Mouse (Mus musculus) thymus, adult 2 months (tissue): ENCODE results near the gene Chrnb1. TPM values are rescaled to one million over a fixed set of nuclear protein-coding genes. Genes with fewer than 3 reads are reported as not detected.

ENCODE experiments used
- DNase-seq: peaks from one replicate; pipeline ENCODE4 v3.0.0; 2021
- H3K27ac ChIP-seq: fragments of 200-500 bp; 2 replicates; pipeline ENCODE4 v1.5.1; 2012; ENCODE audit warnings: low read length, control low read depth; ENCODE audit not compliant: control insufficient read depth, insufficient read depth
- H3K27me3 ChIP-seq: fragments of 200-500 bp; 2 replicates; pipeline ENCODE4 v1.6.1; 2012; ENCODE audit warnings: mild to moderate bottlenecking, low read length, moderate library complexity, mixed read lengths; ENCODE audit not compliant: control insufficient read depth, insufficient read depth
- H3K36me3 ChIP-seq: fragments of 200-500 bp; 2 replicates; pipeline ENCODE4 v1.6.1; 2012; ENCODE audit warnings: mild to moderate bottlenecking, low read length, moderate library complexity; ENCODE audit not compliant: control insufficient read depth, insufficient read depth
- H3K4me1 ChIP-seq: fragments of 200-500 bp; replicated peaks from 2 replicates; pipeline ENCODE4 v1.6.1; 2012; ENCODE audit warnings: low read length; ENCODE audit not compliant: control insufficient read depth, insufficient read depth
- H3K4me3 ChIP-seq: fragments of 200-500 bp; 2 replicates; pipeline ENCODE4 v1.5.1; 2012; ENCODE audit warnings: mild to moderate bottlenecking, low read length, control low read depth, moderate library complexity; ENCODE audit not compliant: control insufficient read depth, insufficient read depth
- CTCF ChIP-seq: fragments of 200-500 bp; IDR thresholded peaks from 2 replicates; pipeline ENCODE4 v1.5.1; 2012; ENCODE audit warnings: mild to moderate bottlenecking, control low read depth, low read length, moderate library complexity, borderline replicate concordance; ENCODE audit not compliant: control insufficient read depth, poor library complexity, insufficient read depth; ENCODE audit errors: extremely low read depth
- POLR2A ChIP-seq: fragments of 200-500 bp; IDR thresholded peaks from 2 replicates; pipeline ENCODE4 v1.6.1; 2012; ENCODE audit warnings: mild to moderate bottlenecking, low read length, control low read depth, moderate library complexity; ENCODE audit not compliant: control insufficient read depth, poor library complexity, insufficient read depth; ENCODE audit errors: extremely low read depth
- WGBS: fragments of 180-500 bp; shearing (Covaris S2); methylation state at CpG from one replicate; pipeline ENCODE4 v1.1.7; 2018; 5-methylcytosine and 5-hydroxymethylcytosine counted together
- polyA plus RNA-seq: library from polyadenylated mRNA; depleted of rRNA; stranded (reverse); fragments of >200 nt; gene quantifications from 2 replicates; pipeline ENCODE4 v1.2.3, GENCODE M21; 2012

Chrnb1 gene
- polyA plus RNA-seq, 1 experiment: 15.7 TPM

GRCm38 (mm10) chr11:69801379-69801977 is 5.7 kb upstream of the Chrnb1 start, which contains the start of gene Fgf11:
TSS of gene Fgf11 (minus strand) at chr11:69801857.
- Histone ChIP-seq H3K27ac (no peak within 1 kb of the TSS), H3K36me3 (no peaks in the 10 kb centered on the region), H3K27me3 (peaks cover 20% of the 10 kb centered on the region; the same call in 1 of the 2 replicates), H3K4me3 (peak within 1 kb of the TSS; percentile 50), H3K4me1 (peaks cover 36% of the 10 kb centered on the region)
- no peak for TF ChIP-seq POLR2A
- no peak for TF ChIP-seq CTCF
- DNase-seq: no peak
- 9% methylated on average over 33 of the region's 33 CpGs for WGBS

DNA sequence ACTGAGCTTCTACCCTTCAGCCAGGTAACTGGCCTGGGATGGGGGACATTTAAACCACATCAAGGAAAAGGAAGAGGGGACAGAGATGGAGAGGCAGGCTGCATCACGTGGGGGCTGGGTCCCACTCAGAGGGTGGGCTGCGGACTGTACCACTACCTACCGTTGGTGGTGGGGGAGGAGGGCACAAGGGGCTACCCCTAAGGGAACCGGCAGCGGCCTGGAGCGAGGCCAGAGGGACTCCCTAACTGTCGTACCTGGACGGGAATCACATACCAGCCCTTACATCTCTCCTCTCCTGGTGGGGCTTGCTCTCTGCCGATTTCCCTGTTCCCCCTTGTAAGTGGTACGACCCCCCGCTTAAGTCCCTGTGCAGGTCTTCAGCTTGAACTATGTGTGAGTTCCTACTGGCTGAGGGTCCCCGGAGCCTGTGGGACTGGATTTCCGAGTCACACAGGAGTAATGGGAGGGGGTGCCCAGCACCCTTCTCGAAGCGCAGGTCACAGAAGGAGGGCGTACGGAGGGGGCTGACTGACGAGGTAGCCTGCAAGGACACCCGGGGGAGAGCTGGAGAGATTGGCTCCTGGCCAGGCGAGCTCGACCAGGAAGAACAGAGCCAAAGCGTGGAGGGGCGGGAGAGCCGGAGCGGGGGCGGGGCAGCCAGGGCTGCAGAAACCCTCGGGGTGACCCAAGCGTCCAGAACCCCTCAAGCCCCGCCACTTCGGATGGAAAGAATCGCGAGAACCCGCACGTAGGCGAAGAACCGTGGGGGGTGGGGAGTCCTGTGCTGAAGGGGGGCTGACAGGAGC is 4.9 kb upstream of the Chrnb1 start:
- H3K27ac ChIP-seq: no peak overlapping the region
- WGBS: 1% methylated on average over 36 of the region's 36 CpGs
- no peaks in the 10 kb centered on the region for H3K36me3 ChIP-seq
- no peak overlapping the region for H3K4me3 ChIP-seq
- peaks cover 36% of the 10 kb centered on the region for H3K4me1 ChIP-seq
- no peak for DNase-seq
- TF ChIP-seq CTCF (no peak), POLR2A (no peak)
- peaks cover 20% of the 10 kb centered on the region; the same call in 1 of the 2 replicates for H3K27me3 ChIP-seq

DNA sequence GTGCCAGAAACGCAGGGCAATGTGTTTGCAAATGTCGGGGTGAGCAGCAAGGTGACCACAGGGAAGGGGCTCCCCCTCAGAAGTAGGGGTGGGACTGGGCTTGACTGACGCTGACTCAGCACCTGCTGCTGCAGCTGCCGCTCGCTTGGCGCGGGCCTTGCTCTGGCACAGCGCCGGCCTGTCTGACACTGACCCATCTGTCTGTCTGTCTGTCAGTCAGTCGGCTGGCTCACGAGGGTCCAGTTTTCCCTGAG is 4.3 kb upstream of the Chrnb1 start:
- WGBS: 4% methylated on average over 11 of the region's 11 CpGs
- DNase-seq: no peak
- peaks cover 36% of the 10 kb centered on the region for H3K4me1 ChIP-seq
- H3K27me3 ChIP-seq: peaks cover 20% of the 10 kb centered on the region; the same call in 1 of the 2 replicates
- H3K4me3 ChIP-seq: no peak overlapping the region
- TF ChIP-seq POLR2A: no peak
- H3K27ac ChIP-seq: no peak overlapping the region
- H3K36me3 ChIP-seq: no peaks in the 10 kb centered on the region

GRCm38 (mm10) chr11:69799394-69800137 is 3.8 kb upstream of the Chrnb1 start:
- no peaks in the 10 kb centered on the region for H3K36me3 ChIP-seq
- H3K27me3 ChIP-seq: peaks cover 20% of the 10 kb centered on the region; the same call in 1 of the 2 replicates
- no peak overlapping the region for H3K4me3 ChIP-seq
- TF ChIP-seq POLR2A: no peak
- no peak for TF ChIP-seq CTCF
- WGBS: 34% methylated on average over 11 of the region's 12 CpGs
- H3K27ac ChIP-seq: no peak overlapping the region
- DNase-seq: no peak
- H3K4me1 ChIP-seq: peaks cover 36% of the 10 kb centered on the region

DNA sequence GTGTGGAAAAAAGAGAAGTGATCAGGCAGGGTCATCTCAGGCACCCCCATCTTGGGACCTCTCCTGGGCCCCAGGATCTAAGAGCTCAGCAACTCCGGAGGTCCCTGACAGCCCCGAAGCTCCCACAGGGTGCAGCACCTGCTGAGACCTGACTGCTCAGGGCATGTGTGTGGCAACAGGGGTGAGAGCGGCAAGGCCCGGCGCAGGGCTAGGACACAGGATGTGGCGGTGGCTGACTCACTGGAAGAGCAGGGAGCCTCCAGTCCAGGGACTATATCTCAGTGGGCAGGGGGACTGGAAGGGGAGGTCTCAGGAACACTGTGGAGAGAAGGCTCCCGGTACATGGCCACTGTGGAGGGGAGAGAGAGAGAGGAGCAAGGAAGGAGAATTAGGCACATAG is 2.2 kb upstream of the Chrnb1 start:
- no peak overlapping the region for H3K27ac ChIP-seq
- no peak for TF ChIP-seq CTCF
- no peak for TF ChIP-seq POLR2A
- H3K36me3 ChIP-seq: no peaks in the 10 kb centered on the region
- H3K4me1 ChIP-seq: peaks cover 24% of the 10 kb centered on the region
- 89% methylated on average over 7 of the region's 7 CpGs for WGBS
- H3K27me3 ChIP-seq: peaks cover 18% of the 10 kb centered on the region; the same call in 1 of the 2 replicates
- no peak overlapping the region for H3K4me3 ChIP-seq
- DNase-seq: no peak

GRCm38 (mm10) chr11:69795983-69796435 is 266 bp upstream of the Chrnb1 start:
- no peak overlapping the region for H3K27ac ChIP-seq
- WGBS: 7% methylated on average over 13 of the region's 13 CpGs
- H3K4me1 ChIP-seq: peaks cover 9% of the 10 kb centered on the region
- H3K36me3 ChIP-seq: no peaks in the 10 kb centered on the region
- no peak for TF ChIP-seq CTCF
- TF ChIP-seq POLR2A: no peak
- peaks cover 5% of the 10 kb centered on the region; the same call in 1 of the 2 replicates for H3K27me3 ChIP-seq
- no peak for DNase-seq
- peak overlapping the region; percentile 76 for H3K4me3 ChIP-seq
